Mouse (Mus musculus) inflammation-experienced regulatory T-cells, adult 6 months (primary cell): ENCODE measurements around the gene Lpcat4. TPM values are rescaled to one million over a fixed set of nuclear protein-coding genes. Genes with fewer than 3 reads are reported as not detected.

Source experiments
- polyA plus RNA-seq, 3 experiments: library from polyadenylated mRNA; unstranded; fragments of 100-300 nt; shearing (Covaris generic); gene quantifications; one replicate each; pipeline ENCODE4 v1.2.1; 2017

The Lpcat4 gene
- polyA plus RNA-seq, 3 experiments from 2014 or later: 30.4 to 45.0 (median 34.4) TPM

Other genes starting within 250 kb of the Lpcat4 start
- not detected for gene Olfr1309, start 249.2 kb upstream of the Lpcat4 start, polyA plus RNA-seq
- gene Olfr1310, start 226.8 kb upstream of the Lpcat4 start, polyA plus RNA-seq: under 1 TPM in 1 of 3 experiments, not detected in 2; 0.09 TPM
- not detected for gene Olfr1311, start 215.1 kb upstream of the Lpcat4 start, polyA plus RNA-seq
- not detected for gene Olfr1312, start 189.2 kb upstream of the Lpcat4 start, polyA plus RNA-seq
- gene Olfr1313, start 161.6 kb upstream of the Lpcat4 start, polyA plus RNA-seq: not detected
- not detected for gene Olfr1314, start 142.7 kb upstream of the Lpcat4 start, polyA plus RNA-seq
- gene Olfr1315-ps1, start 124.0 kb upstream of the Lpcat4 start, polyA plus RNA-seq: not detected
- gene Olfr1316, start 104.5 kb upstream of the Lpcat4 start, polyA plus RNA-seq: not detected
- not detected for gene Olfr1317, start 99.1 kb upstream of the Lpcat4 start, polyA plus RNA-seq
- gene Olfr1318, start 85.3 kb upstream of the Lpcat4 start, polyA plus RNA-seq: not detected
- gene Nutm1, start 19.8 kb downstream of the Lpcat4 start, polyA plus RNA-seq: not detected
- gene Nop10, start 22.5 kb downstream of the Lpcat4 start, polyA plus RNA-seq: 100 to 1,000 TPM; 152 to 243 (median 201) TPM
- 10 to 100 TPM; 37.3 to 57.5 (median 52.3) TPM for gene Slc12a6, start 26.4 kb downstream of the Lpcat4 start, polyA plus RNA-seq
- gene Gm21985, start 26.8 kb downstream of the Lpcat4 start, polyA plus RNA-seq: not detected
- gene Emc4, start 128.6 kb downstream of the Lpcat4 start, polyA plus RNA-seq: 10 to 100 TPM; 76.8 to 96.3 (median 82.0) TPM
- gene Katnbl1, start 139.7 kb downstream of the Lpcat4 start, polyA plus RNA-seq: 10 to 100 TPM; 22.9 to 30.5 (median 23.0) TPM
- 10 to 100 TPM; 12.9 to 18.2 (median 13.3) TPM for gene Emc7, start 215.5 kb downstream of the Lpcat4 start, polyA plus RNA-seq
- gene Chrm5, start 241.3 kb downstream of the Lpcat4 start, polyA plus RNA-seq: not detected